Mouse (Mus musculus) embryonic fibroblast, embryonic 13.5 days (primary cell): Measurements from ENCODE around the gene Hbq1b. TPM values are rescaled to one million over a fixed set of nuclear protein-coding genes. Genes with fewer than 3 reads are reported as not detected.
A peak's percentile ranks its signal among the peaks of the same experiment; 100 is the strongest.

Experiments used
- H3K27ac ChIP-seq: 2 replicates; pipeline ENCODE4 v1.5.1; 2012; ENCODE audit warnings: low read length, control low read depth, inconsistent platforms; ENCODE audit not compliant: insufficient read depth
- H3K4me1 ChIP-seq: 2 replicates; pipeline ENCODE4 v1.6.1; 2011; ENCODE audit warnings: low read length; ENCODE audit not compliant: control insufficient read depth, insufficient read depth
- H3K4me3 ChIP-seq: 2 replicates; pipeline ENCODE4 v1.5.1; 2011; ENCODE audit warnings: mild to moderate bottlenecking, control low read depth, low read length; ENCODE audit not compliant: insufficient read depth
- CTCF ChIP-seq: IDR thresholded peaks from 2 replicates; pipeline ENCODE4 v1.5.1; 2011; ENCODE audit warnings: mild to moderate bottlenecking, control low read depth, low read length, moderate library complexity, borderline replicate concordance; ENCODE audit not compliant: insufficient read depth
- POLR2A ChIP-seq: IDR thresholded peaks from 2 replicates; pipeline ENCODE4 v1.6.1; 2011; ENCODE audit warnings: low read depth, mild to moderate bottlenecking, control low read depth, low read length, moderate library complexity
- polyA plus RNA-seq: library from polyadenylated mRNA; stranded (reverse); fragments of >200 nt; gene quantifications from 2 replicates; pipeline ENCODE4 v1.2.4, GENCODE M21; 2011; ENCODE audit warnings: low read depth; ENCODE audit not compliant: missing spikeins, insufficient read length

Gene Hbq1b
- polyA plus RNA-seq, 1 experiment, result not detected

- TF ChIP-seq POLR2A (no peak), CTCF (peak; percentile 75)
- Histone ChIP-seq H3K4me1 (0 out of 2 replicates have a peak, but pooled peaks cover 4% of the 10 kb centered on the region), H3K27ac (no peak overlapping the region), H3K4me3 (no peak overlapping the region)
Measured at GRCm38 (mm10) chr11:32324609-32325008, 37.8 kb downstream of the Hbq1b start.

- Histone ChIP-seq H3K27ac (no peak overlapping the region), H3K4me1 (no peaks in the 10 kb centered on the region), H3K4me3 (no peak overlapping the region)
- TF ChIP-seq POLR2A (no peak), CTCF (no peak)
Measured at GRCm38 (mm10) chr11:32331075-32331474, 44.3 kb downstream of the Hbq1b start.

- Histone ChIP-seq H3K4me3 (no peak overlapping the region), H3K27ac (no peak overlapping the region), H3K4me1 (no peaks in the 10 kb centered on the region)
- TF ChIP-seq CTCF (no peak), POLR2A (no peak)
Measured at GRCm38 (mm10) chr11:32331861-32332260, 45.1 kb downstream of the Hbq1b start.

- no peak for TF ChIP-seq POLR2A
- no peak for TF ChIP-seq CTCF
- Histone ChIP-seq H3K4me1 (no peaks in the 10 kb centered on the region), H3K27ac (no peak overlapping the region), H3K4me3 (no peak overlapping the region)
Measured at GRCm38 (mm10) chr11:32333235-32333634, 46.5 kb downstream of the Hbq1b start.

GRCm38 (mm10) chr11:32336435-32336907 lies 49.7 kb downstream of the Hbq1b start:
- H3K4me1 ChIP-seq, result no peaks in the 10 kb centered on the region
- no peak overlapping the region for H3K4me3 ChIP-seq
- TF ChIP-seq CTCF (no peak), POLR2A (no peak)
- no peak overlapping the region for H3K27ac ChIP-seq

Other genes starting within 250 kb of the Hbq1b start
- gene Il9r, start 86.7 kb upstream of the Hbq1b start, polyA plus RNA-seq, result not detected in 2 replicates
- gene Snrnp25, start 81.5 kb upstream of the Hbq1b start, polyA plus RNA-seq, result 20.4 and 21.6 TPM in 2 replicates
- 45.9 and 49.1 TPM in 2 replicates for gene Rhbdf1, start 64.7 kb upstream of the Hbq1b start, polyA plus RNA-seq
- 20.7 and 21.2 TPM in 2 replicates for gene Mpg, start 60.5 kb upstream of the Hbq1b start, polyA plus RNA-seq
- gene Nprl3, start 19.3 kb upstream of the Hbq1b start, polyA plus RNA-seq, result 43.1 and 49.4 TPM in 2 replicates
- gene Hba-x, start 10.6 kb upstream of the Hbq1b start, polyA plus RNA-seq, result not detected in 2 replicates
- not detected in 2 replicates for gene Hba-a1, start 3.5 kb upstream of the Hbq1b start, polyA plus RNA-seq
- not detected in 2 replicates for gene Hba-a2, start 9.5 kb downstream of the Hbq1b start, polyA plus RNA-seq
- gene Hbq1a, start 13.1 kb downstream of the Hbq1b start, polyA plus RNA-seq, result not detected in 2 replicates
- 53.6 and 58.8 TPM in 2 replicates for gene Sh3pxd2b, start 60.9 kb downstream of the Hbq1b start, polyA plus RNA-seq
- gene Ubtd2, start 168.4 kb downstream of the Hbq1b start, polyA plus RNA-seq, result 37.1 and 47.0 TPM in 2 replicates
- 0.75 TPM in 1 of 2 replicates, not detected in the other for gene Efcab9, start 245.1 kb downstream of the Hbq1b start, polyA plus RNA-seq
- 4.4 and 6.1 TPM in 2 replicates for gene Stk10, start 246.3 kb downstream of the Hbq1b start, polyA plus RNA-seq